Mouse (Mus musculus) layer of hippocampus, postnatal 10 days (tissue): ENCODE data around the gene Gm21560. TPM values are rescaled to one million over a fixed set of nuclear protein-coding genes. Genes with fewer than 3 reads are reported as not detected.
"Not testable (repeated sequence)": the region's sequence is repeated elsewhere in the genome, so short reads cannot be mapped to it uniquely, and the experiment has no call there.

Source experiments
- DNase-seq, 2 experiments: peaks; one replicate each; pipeline ENCODE4 v3.0.0; 2021; ENCODE audit warnings: low spot score in 2 of 2
- long read RNA-seq: library from polyadenylated mRNA; stranded (forward); transcript quantifications from one replicate; pipeline ENCODE4 v2.0.0, GENCODE M21; 2023
- total RNA-seq, 2 experiments: library from RNA; stranded (reverse); gene quantifications; 2 replicates each; pipeline ENCODE4 v1.2.3; 2021

Gene Gm21560
- 1 to 10 TPM; 1.5 to 2.8 TPM for total RNA-seq
- long read RNA-seq, result 0 reads

- DNase-seq, result not testable (repeated sequence)
Observed at GRCm38 (mm10) chr14:6219192-6219591, at the start of gene Gm21560. Gm21560 (minus strand) TSS chr14:6219292.

DNA sequence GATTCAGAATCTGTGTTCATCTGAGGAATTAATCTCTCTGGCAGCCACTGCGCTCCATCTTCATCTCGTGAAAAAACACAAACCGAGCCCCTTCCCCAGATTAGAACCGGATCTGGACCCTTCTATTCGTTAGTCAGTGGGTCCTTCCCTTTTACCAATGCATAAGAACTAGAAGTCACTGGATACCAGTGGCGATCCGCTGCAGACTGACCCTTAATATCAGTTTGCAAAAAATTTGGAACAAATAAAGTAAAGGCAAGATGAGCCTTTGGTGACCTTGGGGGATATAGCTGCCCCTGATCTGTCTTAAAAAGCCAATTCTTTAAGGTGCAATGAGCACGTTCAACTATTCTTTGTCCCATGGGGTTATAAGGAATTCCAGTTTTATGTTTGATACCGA lies 55.6 kb downstream of the Gm21560 start:
- DNase-seq, result not testable (repeated sequence)

DNA sequence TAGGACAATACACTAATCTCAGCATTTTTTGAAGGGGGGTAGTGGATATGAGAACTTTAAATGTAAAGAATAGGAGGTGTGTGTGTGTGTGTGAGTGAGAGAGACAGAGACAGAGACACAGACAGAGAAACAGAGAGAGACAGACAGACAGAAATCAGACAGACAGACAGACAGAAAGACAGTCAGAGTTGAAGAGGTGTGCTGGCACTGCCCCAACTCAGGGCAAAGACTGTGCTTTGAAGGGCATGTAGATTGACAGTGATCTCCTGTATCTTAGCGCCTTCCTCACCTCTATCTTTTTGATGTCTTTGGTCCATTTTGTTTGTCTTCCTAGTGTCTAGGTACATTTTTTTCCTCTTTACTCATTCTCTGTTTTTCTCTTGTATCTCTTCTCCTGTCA lies 58.0 kb downstream of the Gm21560 start:
- DNase-seq, result not testable (repeated sequence)

Other genes starting within 250 kb of the Gm21560 start
- under 1 TPM in 1 of 2 experiments, not detected in 1; 0.39 TPM for gene Gm3453, start 240.2 kb downstream of the Gm21560 start, total RNA-seq
- gene Gm6337, start 161.0 kb downstream of the Gm21560 start, total RNA-seq, result not detected
- gene Gm8206, start 125.3 kb downstream of the Gm21560 start, total RNA-seq, result under 1 TPM in 1 of 2 experiments, not detected in 1; 0.74 TPM
- gene Gm3468, start 110.6 kb downstream of the Gm21560 start, total RNA-seq, result 1 to 10 TPM; 1.8 to 2.3 TPM
- not detected for gene Gm3476, start 93.5 kb downstream of the Gm21560 start, total RNA-seq
- gene Gm3411, start 68.0 kb upstream of the Gm21560 start, total RNA-seq, result 1 to 10 TPM; 3.5 to 4.0 TPM
- not detected for gene Gm21103, start 85.6 kb upstream of the Gm21560 start, total RNA-seq
- not detected for gene Gm3618, start 124.4 kb upstream of the Gm21560 start, total RNA-seq
- not detected for gene Gm16440, start 171.0 kb upstream of the Gm21560 start, total RNA-seq
- gene Gm3591, start 193.2 kb upstream of the Gm21560 start, total RNA-seq, result 1 to 10 TPM in 1 of 2 experiments, not detected in 1; 6.8 TPM
- gene Gm3594, start 225.3 kb upstream of the Gm21560 start, total RNA-seq, result not detected